Mouse (Mus musculus) MEL (cell line): Measurements from ENCODE around the gene Grid1. TPM values are rescaled to one million over a fixed set of nuclear protein-coding genes. Genes with fewer than 3 reads are reported as not detected.

Source experiments
- DNase-seq: peaks from one replicate; pipeline ENCODE4 v3.0.0; 2011; ENCODE audit warnings: low read depth, low spot score
- H3K27ac ChIP-seq: 2 replicates; pipeline ENCODE4 v1.5.1; 2012; ENCODE audit warnings: low read depth, mild to moderate bottlenecking, control low read depth, low read length, moderate library complexity; ENCODE audit not compliant: control insufficient read depth
- H3K27me3 ChIP-seq, 2 experiments: fragments of 150-350 bp in 1 of 2; sonication (generic) in 1 of 2; 2 replicates each; pipeline ENCODE4 v1.6.1; 2012; ENCODE audit warnings: low read length in 2 of 2, mild to moderate bottlenecking in 2 of 2, improper control_type of control experiment in 1 of 2, moderate library complexity in 1 of 2; ENCODE audit not compliant: insufficient read depth in 2 of 2, control insufficient read depth in 1 of 2
- H3K36me3 ChIP-seq, 2 experiments: 2 replicates each; pipeline ENCODE4 v1.6.1; 2012 to 2014; ENCODE audit warnings: low read length in 2 of 2, improper control_type of control experiment in 1 of 2, inconsistent platforms in 1 of 2, mild to moderate bottlenecking in 1 of 2; ENCODE audit not compliant: insufficient read depth in 2 of 2, control insufficient read depth in 1 of 2
- H3K4me1 ChIP-seq, 2 experiments: fragments of 150-350 bp in 1 of 2; sonication (generic) in 1 of 2; 2 replicates each; pipeline ENCODE4 v1.6.1; 2012; ENCODE audit warnings: low read length in 2 of 2, improper control_type of control experiment in 1 of 2, mild to moderate bottlenecking in 1 of 2; ENCODE audit not compliant: insufficient read depth in 2 of 2, control insufficient read depth in 1 of 2
- H3K4me3 ChIP-seq, 2 experiments: fragments of 150-350 bp in 1 of 2; sonication (generic) in 1 of 2; 2 replicates each; pipeline ENCODE4 v1.5.1; 2012; ENCODE audit warnings: low read depth in 2 of 2, low read length in 2 of 2, mild to moderate bottlenecking in 2 of 2, moderate library complexity in 2 of 2, control low read depth in 1 of 2, improper control_type of control experiment in 1 of 2; ENCODE audit not compliant: control insufficient read depth in 1 of 2, insufficient read depth in 1 of 2
- H3K79me2 ChIP-seq: 2 replicates; pipeline ENCODE4 v1.6.1; 2012; ENCODE audit warnings: mild to moderate bottlenecking, low read length, moderate library complexity; ENCODE audit not compliant: control insufficient read depth, poor library complexity, insufficient read depth
- H3K9ac ChIP-seq: 2 replicates; pipeline ENCODE4 v1.6.1; 2012; ENCODE audit warnings: low read depth, mild to moderate bottlenecking, control low read depth, low read length, moderate library complexity; ENCODE audit not compliant: control insufficient read depth, poor library complexity, severe bottlenecking
- H3K9me3 ChIP-seq: fragments of 150-350 bp; sonication (generic); replicated peaks from 2 replicates; pipeline ENCODE4 v1.6.1; 2012; ENCODE audit warnings: mild to moderate bottlenecking, low read length, improper control_type of control experiment, moderate library complexity; ENCODE audit not compliant: insufficient read depth
- CTCF ChIP-seq, 3 experiments: IDR thresholded peaks in 2 of 3; conservative IDR thresholded peaks in 1 of 3; 2 replicates each; pipeline ENCODE4 v1.5.1; 2011 to 2012; ENCODE audit warnings: low read length in 3 of 3, low read depth in 2 of 3, mild to moderate bottlenecking in 2 of 3, improper control_type of control experiment in 1 of 3, inconsistent platforms in 1 of 3, mixed read lengths in 1 of 3, moderate library complexity in 1 of 3; ENCODE audit not compliant: control insufficient read depth in 1 of 3, insufficient read depth in 1 of 3, poor library complexity in 1 of 3, severe bottlenecking in 1 of 3
- E2F4 ChIP-seq: IDR thresholded peaks from 2 replicates; pipeline ENCODE4 v1.6.1; 2011; ENCODE audit warnings: low read depth, low read length, improper control_type of control experiment, borderline replicate concordance
- ETS1 ChIP-seq: IDR thresholded peaks from 2 replicates; pipeline ENCODE4 v1.6.1; 2012; ENCODE audit warnings: low read depth, mild to moderate bottlenecking, inconsistent platforms, low read length, improper control_type of control experiment, moderate library complexity
- GABPA ChIP-seq: IDR thresholded peaks from 2 replicates; pipeline ENCODE4 v1.6.1; 2012; ENCODE audit warnings: low read depth, mild to moderate bottlenecking, inconsistent platforms, low read length, improper control_type of control experiment, moderate library complexity
- GATA1 ChIP-seq: IDR thresholded peaks from 2 replicates; pipeline ENCODE4 v1.6.1; 2011; ENCODE audit warnings: low read depth, low read length, improper control_type of control experiment
- JUND ChIP-seq: IDR thresholded peaks from 2 replicates; pipeline ENCODE4 v1.6.1; 2011; ENCODE audit warnings: low read depth, mild to moderate bottlenecking, improper control_type of control experiment, low read length
- MAX ChIP-seq: IDR thresholded peaks from 2 replicates; pipeline ENCODE4 v1.6.1; 2011; ENCODE audit warnings: low read length, improper control_type of control experiment
- MXI1 ChIP-seq: IDR thresholded peaks from 2 replicates; pipeline ENCODE4 v1.6.1; 2011; ENCODE audit warnings: mild to moderate bottlenecking, low read depth, low read length, improper control_type of control experiment
- MYC ChIP-seq: IDR thresholded peaks from 2 replicates; pipeline ENCODE4 v1.6.1; 2011; ENCODE audit warnings: low read depth, mild to moderate bottlenecking, low read length, improper control_type of control experiment, moderate library complexity
- NRF1 ChIP-seq: IDR thresholded peaks from 2 replicates; pipeline ENCODE4 v1.6.1; 2014; ENCODE audit warnings: low read depth, mild to moderate bottlenecking, inconsistent platforms, low read length, improper control_type of control experiment, moderate library complexity; ENCODE audit not compliant: poor library complexity, insufficient read depth, severe bottlenecking
- POLR2A ChIP-seq, 2 experiments: IDR thresholded peaks; 2 replicates each; pipeline ENCODE4 v1.6.1; 2011 to 2012; ENCODE audit warnings: low read length in 2 of 2, mild to moderate bottlenecking in 2 of 2, control low read depth in 1 of 2, improper control_type of control experiment in 1 of 2, low read depth in 1 of 2, moderate library complexity in 1 of 2; ENCODE audit not compliant: control insufficient read depth in 1 of 2, insufficient read depth in 1 of 2, poor library complexity in 1 of 2
- POLR2AphosphoS2 ChIP-seq: IDR thresholded peaks from 2 replicates; pipeline ENCODE4 v1.6.1; 2011; ENCODE audit warnings: low read length, improper control_type of control experiment
- SIN3A ChIP-seq: IDR thresholded peaks from 2 replicates; pipeline ENCODE4 v1.6.1; 2012; ENCODE audit warnings: low read length, improper control_type of control experiment, inconsistent platforms
- SMC3 ChIP-seq: IDR thresholded peaks from 2 replicates; pipeline ENCODE4 v1.6.1; 2011; ENCODE audit warnings: low read depth, low read length, improper control_type of control experiment
- TBP ChIP-seq: IDR thresholded peaks from 2 replicates; pipeline ENCODE4 v1.8.0; 2011; ENCODE audit warnings: low read depth, low read length, improper control_type of control experiment
- TCF12 ChIP-seq: IDR thresholded peaks from 2 replicates; pipeline ENCODE4 v1.6.1; 2014; ENCODE audit warnings: low read depth, mild to moderate bottlenecking, inconsistent platforms, low read length, improper control_type of control experiment, moderate library complexity
- UBTF ChIP-seq: IDR thresholded peaks from 2 replicates; pipeline ENCODE4 v1.6.1; 2012; ENCODE audit warnings: low read depth, mild to moderate bottlenecking, inconsistent platforms, low read length, improper control_type of control experiment, moderate library complexity, borderline replicate concordance; ENCODE audit not compliant: insufficient read depth
- USF1 ChIP-seq: IDR thresholded peaks from 2 replicates; pipeline ENCODE4 v1.6.1; 2014; ENCODE audit warnings: low read depth, mild to moderate bottlenecking, inconsistent platforms, low read length, improper control_type of control experiment, moderate library complexity
- USF2 ChIP-seq, 2 experiments: IDR thresholded peaks; 2 replicates each; pipeline ENCODE4 v1.6.1; 2011 to 2012; ENCODE audit warnings: improper control_type of control experiment in 2 of 2, low read length in 2 of 2, borderline replicate concordance in 1 of 2, inconsistent platforms in 1 of 2, low read depth in 1 of 2, mild to moderate bottlenecking in 1 of 2; ENCODE audit not compliant: insufficient read depth in 1 of 2
- ZMIZ1 ChIP-seq: IDR thresholded peaks from 2 replicates; pipeline ENCODE4 v1.6.1; 2012; ENCODE audit warnings: low read depth, mild to moderate bottlenecking, inconsistent platforms, low read length, improper control_type of control experiment, moderate library complexity
- polyA plus RNA-seq, 2 experiments: library from polyadenylated mRNA; stranded (reverse) in 1 of 2; unstranded in 1 of 2; fragments of >175 nt in 1 of 2; fragments of >200 nt in 1 of 2; gene quantifications; 2 replicates each; pipeline versions ENCODE4 v1.2.1 to v1.2.4; 2012; ENCODE audit warnings: low replicate concordance in 2 of 2, low read depth in 1 of 2; ENCODE audit not compliant: insufficient read length in 2 of 2, insufficient read depth in 1 of 2, missing spikeins in 1 of 2
- total RNA-seq: library from RNA; depleted of rRNA; stranded (reverse); fragments of 300-350 nt; gene quantifications from 2 replicates; pipeline ENCODE4 v1.2.3, GENCODE M21; 2012

The Grid1 gene
- total and polyA plus RNA-seq, 3 experiments, result not detected

DNA sequence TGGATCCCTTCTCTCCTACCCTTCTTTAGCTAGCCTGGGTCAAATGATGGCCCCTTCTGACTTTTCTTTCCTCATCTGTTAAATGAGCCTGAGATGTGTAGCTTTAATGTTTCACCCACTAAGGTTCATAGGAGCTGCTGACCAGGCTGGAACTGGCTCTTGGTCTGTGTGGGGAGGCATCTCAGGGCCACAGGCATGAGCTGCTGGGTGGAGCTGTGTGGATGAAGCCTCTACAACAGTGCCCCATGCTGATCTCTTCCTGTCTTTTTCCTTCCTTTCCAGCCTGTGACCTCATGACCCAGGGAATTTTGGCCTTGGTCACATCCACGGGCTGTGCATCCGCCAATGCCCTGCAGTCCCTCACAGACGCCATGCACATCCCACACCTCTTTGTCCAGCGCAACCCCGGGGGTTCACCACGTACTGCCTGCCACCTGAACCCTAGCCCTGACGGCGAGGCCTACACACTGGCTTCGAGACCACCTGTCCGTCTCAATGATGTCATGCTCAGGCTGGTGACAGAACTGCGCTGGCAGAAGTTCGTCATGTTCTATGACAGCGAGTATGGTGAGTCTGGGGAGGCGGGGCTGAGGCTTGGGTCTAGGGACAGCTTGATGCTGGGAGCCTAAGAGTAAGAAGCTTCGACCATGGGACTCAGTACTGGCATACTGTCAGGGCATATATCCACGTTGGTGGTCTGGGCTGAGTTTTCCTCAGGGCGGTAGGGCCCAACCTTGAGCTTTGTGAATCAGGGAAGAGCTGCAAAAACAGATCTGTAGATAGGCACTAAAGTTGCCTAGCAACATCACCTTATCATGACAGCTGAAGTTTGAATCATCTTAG lies 125.8 kb downstream of the Grid1 start:
- H3K9me3 ChIP-seq, result no peaks in the 10 kb centered on the region
- DNase-seq, result no peak
- TF ChIP-seq JUND (no peak), SMC3 (no peak), TBP (no peak), ETS1 (no peak), USF2 (IDR thresholded peaks at IDR 0.05; ENCODE audit: borderline replicate concordance in 1 of 2, insufficient read depth in 1 of 2, low read depth in 1 of 2, low read length in 2 of 2) (no peak), SIN3A (no peak), E2F4 (no peak), MXI1 (no peak), POLR2A (IDR thresholded peaks at IDR 0.05; ENCODE audit: control insufficient read depth in 1 of 2, insufficient read depth in 1 of 2, low read depth in 1 of 2, low read length in 2 of 2, poor library complexity in 1 of 2) (no peak), TCF12 (no peak), GABPA (no peak), MYC (no peak), USF1 (no peak), NRF1 (no peak), UBTF (no peak), GATA1 (no peak), MAX (no peak), CTCF (IDR thresholded peaks at IDR 0.05 in 2 of 3, conservative IDR thresholded peaks at IDR 0.05 in 1 of 3; ENCODE audit: control insufficient read depth in 1 of 3, insufficient read depth in 1 of 3, low read depth in 2 of 3, low read length in 3 of 3, poor library complexity in 1 of 3, severe bottlenecking in 1 of 3) (no peak), POLR2AphosphoS2 (no peak)
- TF ChIP-seq, all 39 proteins: peak for 0
- no peaks in the 10 kb centered on the region for H3K4me1 ChIP-seq
- H3K79me2 ChIP-seq, result no peaks in the 10 kb centered on the region
- no peak overlapping the region for H3K4me3 ChIP-seq
- H3K27ac ChIP-seq, result no peak overlapping the region
- H3K27me3 ChIP-seq, result no peaks in the 10 kb centered on the region
- H3K36me3 ChIP-seq, result no peaks in the 10 kb centered on the region
- H3K9ac ChIP-seq, result no peak overlapping the region

GRCm38 (mm10) chr14:34946314-34946583 lies 126.3 kb downstream of the Grid1 start:
- H3K27me3 ChIP-seq, result no peaks in the 10 kb centered on the region
- no peak for TF ChIP-seq JUND
- no peak for TF ChIP-seq MXI1
- TF ChIP-seq CTCF (IDR thresholded peaks at IDR 0.05 in 2 of 3, conservative IDR thresholded peaks at IDR 0.05 in 1 of 3; ENCODE audit: control insufficient read depth in 1 of 3, insufficient read depth in 1 of 3, low read depth in 2 of 3, low read length in 3 of 3, poor library complexity in 1 of 3, severe bottlenecking in 1 of 3), result no peak
- TF ChIP-seq SMC3, result no peak
- no peak for TF ChIP-seq ZMIZ1
- TF ChIP-seq E2F4, result no peak
- no peak for TF ChIP-seq POLR2AphosphoS2
- TF ChIP-seq USF2 (IDR thresholded peaks at IDR 0.05; ENCODE audit: borderline replicate concordance in 1 of 2, insufficient read depth in 1 of 2, low read depth in 1 of 2, low read length in 2 of 2), result no peak
- TF ChIP-seq, all 39 proteins: peak for 0
- Histone ChIP-seq H3K27ac (no peak overlapping the region), H3K9me3 (no peaks in the 10 kb centered on the region), H3K4me3 (no peak overlapping the region), H3K9ac (no peak overlapping the region), H3K4me1 (no peaks in the 10 kb centered on the region), H3K79me2 (no peaks in the 10 kb centered on the region), H3K36me3 (no peaks in the 10 kb centered on the region)
- no peak for DNase-seq
